Mouse (Mus musculus): ENCODE results near the gene Tcte2.
"Not testable (repeated sequence)": the region's sequence is repeated elsewhere in the genome, so short reads cannot be mapped to it uniquely, and the experiment has no call there.

Gene Tcte2

DNA sequence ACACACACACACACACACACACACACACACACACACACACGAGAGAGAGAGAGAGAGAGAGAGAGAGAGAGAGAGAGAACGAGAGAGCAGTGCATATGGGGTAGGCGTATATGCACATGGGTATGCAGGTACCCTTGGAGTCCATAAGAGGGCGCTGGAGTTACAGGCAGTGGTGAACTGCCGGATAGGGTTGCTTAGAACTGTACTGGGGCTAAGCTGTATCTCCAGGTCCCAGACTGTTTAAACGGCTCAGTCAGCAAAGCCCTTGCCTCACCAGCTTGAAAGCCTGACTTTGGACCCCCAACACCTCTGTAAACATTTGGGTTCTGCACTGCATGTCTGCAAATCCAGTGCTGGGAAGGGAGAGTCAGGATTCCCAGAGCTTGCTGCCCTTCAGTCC is 79.9 kb downstream of the Tcte2 start:
- DNase-seq = peak; percentile 21 to 22

DNA sequence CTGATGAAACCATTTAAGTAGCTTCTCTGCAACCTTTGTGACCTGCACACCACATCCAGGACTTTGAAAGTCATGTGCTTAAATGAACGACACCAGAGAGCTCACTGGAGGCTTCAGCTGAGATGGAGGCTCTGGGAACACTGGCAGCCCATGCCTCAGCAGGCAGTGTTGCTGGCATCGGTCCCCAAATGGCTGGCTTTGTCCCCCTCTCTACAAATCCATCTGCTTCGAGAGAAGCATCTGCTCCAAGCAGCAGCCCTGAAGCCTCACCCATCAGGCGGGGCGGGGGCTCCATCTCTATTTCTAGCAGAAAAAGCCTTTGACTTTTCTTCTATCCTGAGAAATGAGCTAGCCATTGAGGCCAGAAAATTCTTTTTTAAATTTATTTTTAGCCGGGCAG is 80.5 kb downstream of the Tcte2 start:
- DNase-seq = no peak

DNA sequence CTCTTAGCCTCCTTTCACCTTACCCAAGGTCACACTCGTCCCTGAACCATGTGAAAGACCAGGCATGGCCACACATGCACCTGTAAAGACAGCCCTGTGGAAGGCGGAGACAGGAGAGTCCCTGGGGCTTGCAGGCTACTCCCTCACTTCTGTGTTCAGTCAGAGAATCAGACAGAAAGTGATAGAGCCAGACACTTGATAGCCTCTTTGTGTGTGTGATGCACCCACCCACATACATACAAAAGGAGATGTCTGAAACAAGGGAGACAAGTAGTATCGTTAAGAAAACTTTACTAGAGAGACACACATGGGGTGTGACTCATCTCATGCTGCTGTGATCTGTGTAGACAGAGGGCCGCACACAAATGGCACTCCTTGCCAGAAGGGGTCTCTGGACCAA is 81.3 kb downstream of the Tcte2 start:
- no peak for DNase-seq

DNA sequence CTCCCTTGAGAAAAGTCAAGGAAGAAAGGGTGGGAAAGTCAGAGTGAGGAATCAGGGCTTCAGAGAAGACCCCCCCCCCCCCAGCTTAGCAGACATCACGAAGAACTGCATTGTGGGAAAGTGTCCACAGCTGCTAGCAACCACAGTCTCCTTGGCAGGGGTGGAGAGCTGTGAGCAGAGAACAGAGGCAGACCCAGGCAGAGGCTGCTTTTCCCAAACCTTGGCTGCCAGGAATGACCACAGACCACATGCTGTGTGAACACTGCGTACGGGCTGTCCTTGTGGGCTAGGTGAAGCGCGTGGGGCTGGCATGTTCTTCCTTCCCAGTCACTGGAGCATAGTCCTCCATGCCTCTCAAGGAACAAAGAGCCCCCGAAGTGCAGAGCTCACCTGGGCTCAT is 81.9 kb downstream of the Tcte2 start:
- no peak for DNase-seq

DNA sequence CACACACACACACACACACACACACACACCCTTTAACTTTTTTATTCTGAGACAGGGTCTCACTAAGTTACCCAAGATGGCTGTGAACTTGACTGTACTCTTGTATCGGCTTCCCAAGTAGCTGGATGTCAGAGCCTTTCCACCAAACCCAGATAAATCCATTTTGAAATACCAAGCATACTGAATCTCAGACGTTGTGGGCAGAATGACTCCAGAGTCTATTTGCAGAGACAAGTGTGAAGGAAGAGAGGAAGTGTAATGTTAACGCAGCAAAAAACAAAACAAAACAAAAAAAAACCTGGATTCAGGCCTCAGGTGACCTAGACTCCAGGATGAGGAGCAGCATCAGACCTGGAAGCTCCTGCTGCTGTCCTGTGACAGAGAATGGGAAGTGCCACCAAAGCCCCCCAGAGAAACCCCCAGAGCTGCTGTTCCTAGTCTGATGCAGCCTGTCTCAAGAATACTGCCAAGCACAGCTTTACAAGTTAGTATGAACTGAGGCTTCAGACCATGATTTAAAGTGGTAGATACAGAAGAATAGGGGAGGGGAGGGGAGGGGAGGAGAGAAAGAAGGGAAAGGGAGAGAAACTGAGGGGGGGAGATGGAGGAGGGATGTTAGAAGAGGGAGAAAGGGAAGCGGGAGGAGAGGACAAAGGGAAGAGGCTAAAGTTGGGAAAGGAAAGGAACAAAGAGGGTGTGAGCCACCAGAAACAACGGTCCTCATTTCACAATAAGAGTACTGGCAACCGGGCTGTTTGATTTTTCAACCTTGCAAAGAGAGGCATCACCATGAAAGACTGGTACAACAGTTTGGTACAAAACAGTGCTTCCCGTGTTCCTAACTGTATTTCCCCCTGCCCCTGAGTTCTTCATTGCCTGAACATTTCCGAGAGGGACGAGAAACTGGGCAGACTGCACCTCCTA is 84.1 kb downstream of the Tcte2 start:
- DNase-seq = no peak

DNA sequence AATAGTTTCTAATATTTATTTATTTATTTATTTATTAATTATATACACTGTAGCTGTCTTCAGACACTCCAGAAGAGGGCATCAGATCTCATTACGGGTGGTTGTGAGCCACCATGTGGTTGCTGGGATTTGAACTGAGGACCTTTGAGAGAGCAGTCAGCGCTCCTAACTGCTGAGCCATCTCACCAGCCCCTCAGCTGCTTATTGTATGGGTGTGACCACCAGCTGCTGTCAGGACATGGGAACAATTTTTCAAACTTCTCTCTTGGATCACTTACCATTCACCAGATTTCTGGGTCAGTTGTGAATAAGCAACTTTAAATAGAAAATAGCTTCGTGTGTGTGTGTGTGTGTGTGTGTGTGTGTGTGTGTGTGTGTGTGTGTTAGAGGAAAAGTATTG is 85.5 kb downstream of the Tcte2 start:
- DNase-seq = not testable (repeated sequence)

DNA sequence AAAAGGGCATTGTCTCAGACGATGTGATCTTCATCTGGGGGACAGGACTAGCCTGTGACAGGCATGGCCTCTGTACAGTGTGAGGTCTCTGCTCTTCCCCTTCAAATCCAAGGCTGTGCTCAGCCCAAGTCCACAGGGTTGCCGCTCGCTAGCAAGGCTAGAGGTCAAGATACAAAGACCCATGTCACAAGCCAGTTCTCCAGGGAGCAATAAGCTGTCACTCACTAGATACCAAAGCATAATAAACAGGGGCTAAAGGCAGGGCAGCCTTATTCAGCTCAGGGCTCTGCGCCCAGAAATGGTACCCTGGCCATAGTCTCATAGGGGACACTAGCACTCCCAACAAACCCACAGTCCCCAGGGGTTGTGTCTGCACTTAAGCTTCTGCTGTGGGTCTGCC is 86.0 kb downstream of the Tcte2 start:
- DNase-seq = no peak

DNA sequence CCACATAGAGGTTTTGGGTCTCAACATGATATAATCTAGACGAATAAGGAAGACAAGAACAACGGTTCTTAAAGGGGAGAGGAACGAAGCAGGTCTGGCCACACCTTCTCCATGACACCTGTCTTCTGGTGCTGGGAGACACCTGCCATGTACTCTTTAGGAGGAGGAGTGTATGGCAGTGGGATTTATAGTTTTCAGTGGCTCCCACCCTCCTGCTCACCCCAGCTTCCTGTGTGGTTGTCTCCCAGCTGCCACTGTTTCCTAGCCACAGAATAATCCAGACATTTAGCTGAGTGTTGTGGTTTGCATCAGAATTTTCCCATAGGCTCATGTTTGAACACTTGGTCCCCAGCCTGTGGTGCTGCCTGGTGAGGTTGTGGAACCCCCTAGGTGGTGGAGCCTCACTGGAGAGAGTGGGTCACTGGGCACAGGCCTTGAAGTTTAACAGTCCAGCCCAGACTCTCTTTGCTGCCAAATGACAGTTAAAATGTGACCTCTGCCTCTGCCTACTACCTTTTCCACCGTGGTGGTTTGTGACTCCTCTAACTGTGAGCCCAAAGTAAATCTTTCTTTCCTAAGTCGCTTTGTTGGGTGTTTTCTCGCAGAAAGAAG is 86.8 kb downstream of the Tcte2 start:
- no peak for DNase-seq

DNA sequence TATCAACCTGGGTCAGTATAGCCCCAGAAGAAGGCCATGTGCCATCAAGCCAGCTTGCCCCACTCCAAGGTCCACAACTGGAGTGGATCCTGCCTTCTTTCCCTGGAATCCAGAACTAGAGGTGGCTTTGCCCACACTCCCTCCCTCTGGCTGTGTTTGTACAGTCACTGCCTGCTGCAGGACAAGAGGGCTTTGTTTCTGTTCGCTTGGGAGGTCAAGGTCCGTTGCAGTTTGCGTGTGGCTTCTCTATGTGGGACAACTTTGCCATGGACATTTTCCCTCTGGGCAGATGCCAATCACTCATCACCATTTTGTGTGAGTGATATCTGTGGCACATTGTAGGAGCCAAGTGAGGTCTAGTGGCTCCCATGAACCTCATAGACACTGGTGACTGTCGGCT is 89.9 kb downstream of the Tcte2 start:
- DNase-seq = no peak

DNA sequence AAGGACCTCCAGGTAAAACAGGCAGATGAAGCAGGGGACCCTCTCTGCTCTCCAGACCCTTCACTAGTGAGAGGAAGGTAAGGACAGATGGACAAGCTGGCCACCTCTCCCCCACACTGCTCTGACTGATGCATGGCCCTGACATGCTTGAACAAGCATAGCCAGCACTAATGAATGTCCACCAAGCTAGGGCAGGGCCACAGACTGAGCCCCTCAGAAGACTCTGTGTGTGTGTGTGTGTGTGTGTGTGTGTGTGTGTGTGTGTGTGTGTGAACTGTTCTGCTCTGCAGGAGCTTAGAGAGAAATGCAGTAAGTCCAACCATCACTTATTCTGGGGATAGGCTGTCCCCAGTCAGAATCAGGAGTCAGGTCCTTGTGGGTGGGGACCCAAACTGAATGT is 91.4 kb downstream of the Tcte2 start:
- DNase-seq = no peak

DNA sequence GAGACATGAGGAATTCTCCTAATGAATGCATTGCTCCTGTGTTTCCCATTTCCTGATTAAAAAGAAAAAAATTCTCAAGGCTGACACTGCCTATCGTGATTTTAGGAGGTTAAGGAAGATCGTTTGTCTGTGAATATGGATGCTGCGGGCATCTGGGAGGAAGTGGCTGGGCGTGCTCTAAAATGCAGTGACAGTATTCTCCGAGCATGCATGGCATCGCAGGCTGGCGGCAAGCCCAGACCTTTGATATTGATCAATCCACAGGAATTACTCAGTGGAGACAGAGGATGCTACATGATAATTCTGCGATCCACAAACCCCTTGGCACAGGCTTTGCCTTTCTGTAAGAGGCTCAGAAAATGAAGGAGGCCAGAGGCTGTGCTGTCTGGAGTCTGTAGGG is 92.4 kb downstream of the Tcte2 start:
- DNase-seq = no peak

DNA sequence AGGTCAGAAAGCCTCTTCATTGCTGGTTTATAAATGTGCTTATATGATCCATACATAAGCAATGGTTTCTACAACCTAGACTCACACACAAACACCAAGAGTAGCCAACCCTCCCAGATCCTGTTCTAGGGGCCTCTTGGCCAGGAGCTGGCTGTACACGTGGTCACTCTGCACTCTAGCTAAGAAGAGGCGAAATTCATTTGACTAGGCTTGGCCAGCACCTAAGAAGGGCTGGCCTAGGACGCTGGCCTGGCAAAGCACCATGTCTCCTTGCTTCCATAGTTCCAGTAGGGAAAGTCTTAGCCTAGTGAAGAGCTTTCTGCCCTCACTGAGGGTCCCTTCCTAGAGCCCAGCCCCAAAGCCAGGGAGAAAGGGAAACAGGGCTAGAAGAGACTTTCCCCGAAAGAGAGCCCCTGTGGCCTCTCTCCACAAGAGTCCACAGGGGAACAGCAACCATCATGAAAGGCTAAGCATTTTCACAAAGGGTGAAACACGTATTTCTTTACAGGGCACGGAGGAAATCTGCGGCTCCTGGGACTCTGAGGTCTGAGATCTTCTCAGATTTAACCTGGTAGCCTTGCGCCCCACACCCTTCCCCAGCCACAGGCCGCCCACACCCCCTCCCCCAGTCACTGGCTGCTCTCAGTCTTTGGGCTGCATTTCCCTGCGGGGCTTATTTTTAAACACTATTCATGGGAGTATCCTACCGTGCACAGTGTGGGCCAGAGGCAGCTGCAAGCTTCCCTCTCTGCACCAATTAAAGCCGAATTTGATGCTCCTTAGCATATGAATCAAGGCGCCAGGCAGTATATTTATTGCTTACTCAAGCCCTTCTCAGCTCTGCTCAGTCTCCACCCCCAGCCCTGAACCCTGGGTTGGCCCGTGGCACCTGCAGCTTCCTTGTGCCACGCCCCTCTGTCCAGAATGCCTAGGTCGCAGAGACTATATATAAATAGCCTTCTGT is 93.3 kb downstream of the Tcte2 start:
- DNase-seq = no peak

DNA sequence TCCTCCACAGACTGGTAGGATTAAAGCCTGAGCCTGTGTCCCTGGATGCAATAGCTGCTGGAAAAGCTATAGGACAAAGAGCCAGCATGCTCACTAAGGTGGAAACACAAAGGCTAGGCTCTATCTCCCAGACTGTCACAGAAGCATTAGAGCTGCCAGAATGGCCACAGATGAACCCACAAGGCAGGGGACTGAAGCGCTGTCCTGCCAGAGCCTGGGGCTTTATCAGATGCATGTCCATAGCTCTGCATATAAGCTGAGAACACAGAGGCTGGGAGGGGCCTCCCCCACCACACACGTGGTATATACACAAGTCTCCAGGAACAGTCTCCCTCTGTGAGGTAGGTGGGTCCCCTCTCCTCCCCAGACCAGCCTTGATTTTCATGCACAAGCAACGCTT is 94.6 kb downstream of the Tcte2 start:
- no peak for DNase-seq

DNA sequence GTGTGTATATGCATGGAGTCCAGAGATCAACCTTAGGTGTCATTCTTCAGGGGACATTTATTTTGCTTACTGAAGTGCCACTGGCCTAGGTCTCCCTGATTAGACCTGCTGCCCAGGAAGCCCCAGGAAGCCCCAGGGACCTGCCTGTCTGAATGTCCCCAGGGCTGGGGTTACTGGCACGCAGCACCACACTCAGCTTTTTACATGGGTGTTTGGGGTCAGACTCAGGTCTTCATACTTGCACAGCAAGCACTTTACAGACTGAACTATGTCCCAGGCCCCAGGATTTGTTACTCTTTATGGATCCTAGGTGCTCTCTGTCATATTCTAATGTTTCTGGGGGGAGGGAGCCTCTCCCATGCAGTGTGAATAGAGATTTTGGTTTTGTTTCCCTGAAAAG is 95.9 kb downstream of the Tcte2 start:
- no peak for DNase-seq

DNA sequence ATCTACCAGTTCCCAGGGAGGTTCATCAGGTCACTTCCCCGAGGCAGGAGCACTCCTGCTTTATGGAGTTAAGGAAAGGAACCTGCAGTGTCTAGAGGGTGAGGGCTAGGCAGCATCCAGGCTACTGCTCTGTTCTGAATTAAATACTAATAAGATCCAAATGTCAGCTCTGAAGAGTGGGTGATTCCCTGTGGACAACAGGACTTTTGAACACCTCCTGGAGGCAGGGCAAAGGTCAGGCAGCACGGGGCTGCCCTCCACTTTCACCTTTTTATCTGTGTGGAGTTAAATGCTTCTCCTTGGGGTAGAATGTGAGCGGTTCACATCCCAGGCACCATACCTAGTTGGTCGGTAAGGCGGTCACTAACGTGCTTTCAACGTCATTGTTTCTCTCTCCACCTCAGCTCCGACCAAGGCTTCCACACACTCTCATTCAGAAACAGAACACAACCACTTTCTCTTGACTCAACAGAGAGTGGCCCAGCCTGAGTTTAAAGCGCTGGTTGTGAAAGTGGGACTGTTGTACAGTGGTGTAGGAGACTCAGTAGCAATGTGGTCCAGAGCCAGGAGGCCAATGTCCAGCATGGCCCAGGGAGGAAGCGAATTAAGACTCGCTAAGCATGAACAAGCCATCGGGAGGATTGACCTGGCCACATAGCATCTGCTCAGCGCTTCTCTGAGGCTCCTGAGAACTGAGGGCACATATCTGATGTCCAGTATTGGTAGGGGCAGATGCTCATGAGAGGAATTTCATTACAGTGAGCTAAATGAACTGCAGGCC is 98.0 kb downstream of the Tcte2 start:
- no peak for DNase-seq
